Mouse (Mus musculus) kidney, postnatal 4 days (tissue): ENCODE data around the gene Gsc.
"Not testable (repeated sequence)": the region's sequence is repeated elsewhere in the genome, so short reads cannot be mapped to it uniquely, and the experiment has no call there.

Source experiments
- DNase-seq, 2 experiments: peaks; one replicate each; pipeline ENCODE4 v3.0.0; 2021; ENCODE audit warnings: mixed read lengths in 2 of 2

Gsc gene

DNA sequence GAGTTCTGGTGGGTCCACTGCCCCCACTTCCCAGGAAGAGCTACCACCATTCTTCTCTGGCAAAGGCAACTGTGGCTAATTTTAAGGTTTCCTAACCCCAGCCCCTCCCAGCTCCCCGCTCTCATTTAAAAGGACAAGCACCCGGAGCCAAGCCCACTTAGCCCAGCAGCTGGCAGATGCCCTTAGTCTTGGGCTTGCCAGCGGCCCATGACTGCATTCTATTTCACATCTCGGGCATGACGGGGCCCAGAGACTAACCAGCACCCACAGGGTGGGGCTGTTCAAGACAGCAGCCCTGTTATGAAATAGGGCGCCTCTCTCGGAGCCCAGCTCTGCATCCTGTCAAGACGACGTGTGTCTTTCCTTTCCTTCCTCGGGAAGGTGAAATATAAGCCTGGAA lies 22.9 kb downstream of the Gsc start:
- no peak for DNase-seq

DNA sequence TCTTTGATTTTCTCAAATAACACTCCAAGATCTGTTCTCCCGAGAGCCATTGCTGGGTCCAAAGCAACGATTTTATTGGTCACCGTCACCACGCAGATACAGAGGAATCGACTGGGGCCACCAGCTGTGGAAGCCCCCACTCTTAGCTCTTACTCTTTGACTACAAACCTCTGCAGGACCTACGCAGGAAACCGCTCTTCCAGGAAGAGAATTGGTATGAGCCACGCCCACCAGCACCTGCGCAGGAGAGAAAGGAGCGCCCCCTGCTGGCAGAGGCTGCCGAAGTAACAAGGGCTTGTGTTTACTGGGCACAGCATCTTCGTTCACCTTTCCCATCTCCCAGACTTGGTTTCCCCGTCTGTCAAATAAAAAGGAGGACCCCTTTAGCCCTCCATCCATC lies 25.0 kb downstream of the Gsc start:
- DNase-seq: peak; percentile 77 to 79

- DNase-seq: not testable (repeated sequence)
These were observed 26.1 kb downstream of the Gsc start for GRCm38 (mm10) chr12:104447056-104447455.

DNA sequence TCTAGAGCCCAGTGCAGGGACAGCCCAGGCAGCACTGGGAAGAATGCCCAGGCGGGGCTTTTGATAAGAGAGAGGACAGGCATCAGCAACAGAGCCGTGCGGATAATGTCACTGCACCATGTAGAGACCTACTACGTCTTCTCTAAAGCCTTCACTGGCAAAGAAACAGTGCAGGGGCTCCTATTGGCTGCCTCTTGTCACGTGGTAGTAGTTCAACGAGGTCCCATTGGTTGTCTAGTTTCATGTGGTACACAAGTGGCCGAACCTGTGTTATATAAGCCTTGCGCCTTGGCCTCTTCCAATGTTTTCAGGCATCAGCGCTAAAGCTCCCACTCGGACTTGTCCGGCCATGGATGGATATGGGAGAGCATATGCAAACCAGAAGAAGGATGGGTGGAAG lies 29.4 kb downstream of the Gsc start:
- DNase-seq: no peak

- DNase-seq: peak; percentile 92 to 93
These were observed 32.9 kb downstream of the Gsc start for GRCm38 (mm10) chr12:104440087-104440760.

GRCm38 (mm10) chr12:104433951-104434735 lies 39.0 kb downstream of the Gsc start:
- peak; percentile 33 to 52 for DNase-seq

GRCm38 (mm10) chr12:104433214-104433613 lies 39.9 kb downstream of the Gsc start:
- no peak for DNase-seq

- no peak for DNase-seq
These were observed 41.8 kb downstream of the Gsc start for GRCm38 (mm10) chr12:104431359-104431758.

- DNase-seq: peak; percentile 65
These were observed 46.2 kb downstream of the Gsc start for GRCm38 (mm10) chr12:104426915-104427314.

- DNase-seq: no peak
These were observed 47.5 kb downstream of the Gsc start for GRCm38 (mm10) chr12:104425591-104425990.

DNA sequence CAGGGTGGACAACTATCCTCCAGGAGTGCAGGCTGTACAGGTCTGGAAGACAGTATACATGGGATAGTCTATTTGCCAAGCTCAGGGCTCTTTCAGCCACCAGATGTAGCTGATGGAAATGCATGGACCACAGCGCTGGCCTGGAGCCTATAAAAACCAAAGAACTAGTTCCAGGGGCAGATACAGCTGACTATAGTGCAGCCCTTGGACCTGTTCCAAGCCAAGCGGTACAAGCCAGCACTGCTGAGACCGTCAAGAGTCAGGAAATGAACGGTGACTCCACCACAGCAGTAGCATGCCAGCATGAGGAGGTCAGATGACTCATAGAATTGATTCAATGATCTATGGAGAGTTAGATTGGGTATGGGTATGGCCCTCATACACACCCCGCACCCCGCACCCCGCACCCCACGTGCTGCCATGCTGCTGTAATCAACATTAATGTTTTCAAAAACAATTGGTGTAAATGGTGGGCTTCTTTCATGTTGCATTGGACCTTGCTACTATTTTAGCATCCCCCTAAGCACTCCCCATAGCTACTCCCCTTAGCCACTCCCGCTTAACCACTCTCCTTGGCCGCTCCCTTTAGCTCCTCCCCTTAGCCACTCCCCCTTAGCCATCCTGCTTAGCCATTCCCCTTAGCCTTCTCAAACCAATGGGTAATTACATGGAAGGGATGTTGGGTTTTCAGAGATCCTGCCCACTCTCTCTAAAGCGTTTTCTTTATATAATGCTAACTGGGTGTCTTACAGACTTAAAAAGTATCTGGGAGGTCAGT lies 50.3 kb downstream of the Gsc start:
- DNase-seq: peak; percentile 67 to 77
